Comparison of ENCODE assay signal across 23 mouse cellular contexts in genomic region chr5:3700025-3700424, GRCm38 (mm10). TPM values are rescaled to one million over a fixed set of nuclear protein-coding genes. Genes with fewer than 3 reads are reported as not detected.
"Had no signal": no experiment of that assay in that cellular context is flagged by ENCODE, and none has a peak within 500 bp of the region (broad histone marks: within the 10 kb centered on the region; RNA-seq: fewer than 3 reads in every experiment).

No protein-coding gene starts in this region.

- H3K27me3 ChIP-seq: neural tube, embryonic 15.5 days; stomach, embryonic 15.5 days had no signal

- DNase-seq: retina, postnatal 1 day; right cerebral cortex, adult 18-20 months; right cerebral cortex, postnatal 14 days; right cerebral cortex, postnatal 25 days; right cerebral cortex, postnatal 4 days; spleen, adult 18-20 months; thymus, adult 18-20 months; thymus, adult 2 months; thymus, postnatal 14 days; thymus, postnatal 25 days; thymus, postnatal 36 days; thymus, postnatal 4 days had no signal

- H3K4me3 ChIP-seq: neural tube, embryonic 15.5 days; stomach, embryonic 15.5 days had no signal

- H3K4me2 ChIP-seq: neural tube, embryonic 15.5 days; stomach, embryonic 15.5 days had no signal

- H3K9me3 ChIP-seq: neural tube, embryonic 15.5 days; stomach, embryonic 15.5 days had no signal

- H3K27ac ChIP-seq: neural tube, embryonic 15.5 days; stomach, embryonic 15.5 days; stomach, postnatal 0 days had no signal

- H3K4me1 ChIP-seq: neural tube, embryonic 15.5 days; stomach, embryonic 15.5 days had no signal

- H3K9ac ChIP-seq: neural tube, embryonic 15.5 days; stomach, embryonic 15.5 days had no signal

RNA-seq across cellular contexts. Expression of gene Tmbim7, which starts 49.0 kb away (rescaled TPM):
- total RNA-seq: neutrophil, adult 5-6 weeks had no signal
- polyA plus RNA-seq: neural tube, embryonic 14.5 days; neural tube, embryonic 15.5 days; small intestine, adult 2 months; spleen, adult 2 months; stomach, embryonic 14.5 days; stomach, embryonic 15.5 days; stomach, embryonic 16.5 days; stomach, postnatal 0 days; thymus, adult 2 months; thymus, postnatal 0 days; urinary bladder, adult 2 months had no signal
